Mouse (Mus musculus) CH12.LX (cell line): ENCODE data around the gene Zfp692.

Experiments
- CTCF ChIP-seq, 2 experiments: IDR thresholded peaks in 1 of 2; conservative IDR thresholded peaks in 1 of 2; 2 replicates each; pipeline ENCODE4 v1.5.1; 2011 to 2012; ENCODE audit warnings: low read depth in 2 of 2, low read length in 2 of 2, improper control_type of control experiment in 1 of 2, inconsistent platforms in 1 of 2, mild to moderate bottlenecking in 1 of 2, moderate library complexity in 1 of 2
- E2F4 ChIP-seq: IDR thresholded peaks from 2 replicates; pipeline ENCODE4 v1.6.1; 2011; ENCODE audit warnings: low read depth, low read length, improper control_type of control experiment; ENCODE audit not compliant: insufficient replicate concordance
- MAZ ChIP-seq: IDR thresholded peaks from 2 replicates; pipeline ENCODE4 v1.6.1; 2012; ENCODE audit warnings: low read depth, mild to moderate bottlenecking, inconsistent platforms, low read length, improper control_type of control experiment, moderate library complexity
- UBTF ChIP-seq: IDR thresholded peaks from 2 replicates; pipeline ENCODE4 v1.6.1; 2012; ENCODE audit warnings: low read depth, mild to moderate bottlenecking, inconsistent platforms, low read length, improper control_type of control experiment, moderate library complexity

DNA sequence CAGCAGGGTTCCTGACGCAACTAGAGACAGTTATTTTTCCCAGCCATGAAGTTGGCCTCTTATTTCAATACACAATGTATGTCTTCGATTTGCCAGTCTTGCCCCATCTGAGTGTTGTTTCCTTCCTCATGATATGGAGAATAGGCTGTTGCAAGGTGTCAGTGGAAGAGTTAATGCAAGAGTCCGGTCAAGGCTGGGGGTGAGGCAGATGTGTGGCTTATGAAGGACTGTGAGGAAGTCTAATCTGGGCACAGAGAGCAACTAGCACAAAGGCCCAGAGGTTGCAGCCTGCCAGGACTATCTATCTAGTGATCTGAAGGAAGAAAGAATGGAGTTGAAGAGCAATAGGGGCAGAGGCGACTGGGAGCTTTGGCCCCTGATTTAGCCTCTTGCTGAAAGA is 46.7 kb upstream of the Zfp692 start:
- TF ChIP-seq CTCF (conservative IDR thresholded peaks at IDR 0.05 in 1 of 2, IDR thresholded peaks at IDR 0.05 in 1 of 2; ENCODE audit: low read depth in 2 of 2, low read length in 2 of 2), result no peak
- no peak for TF ChIP-seq E2F4
- no peak for TF ChIP-seq UBTF
- no peak for TF ChIP-seq MAZ
